Mouse (Mus musculus): ENCODE measurements around the gene Cd300ld4. TPM values are rescaled to one million over a fixed set of nuclear protein-coding genes. Genes with fewer than 3 reads are reported as not detected.
"Not testable (repeated sequence)": the region's sequence is repeated elsewhere in the genome, so short reads cannot be mapped to it uniquely, and the experiment has no call there.

Cd300ld4 gene
- polyA plus RNA-seq, 1 experiment: not detected

DNA sequence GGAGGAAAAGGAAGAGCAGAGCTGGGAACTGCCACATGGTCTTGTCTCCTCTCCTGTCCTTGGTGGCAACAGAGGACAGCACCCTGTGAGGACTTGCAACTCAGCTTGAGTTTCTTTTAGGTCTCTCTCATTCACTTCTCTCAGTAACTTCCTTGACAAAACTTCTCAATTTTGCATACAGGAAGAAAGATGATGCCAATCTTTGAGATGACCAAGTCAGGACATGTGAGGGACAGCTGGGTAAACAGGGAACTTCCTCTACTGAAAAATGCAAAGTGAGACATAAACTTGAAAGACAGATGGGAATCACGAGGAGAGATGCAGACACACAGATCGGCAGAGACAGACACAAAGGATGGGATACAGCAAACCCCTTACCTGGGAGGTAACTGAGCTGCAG, 21.4 kb upstream of the Cd300ld4 start, which contains the start of gene Cd300ld3:
TSS of gene Cd300ld3 (minus strand) at position 151 of the 400 bp plus-strand sequence.
- Histone ChIP-seq H3K27me3 (ENCODE audit: control insufficient read depth, insufficient read depth, low read length) (no peaks in the 10 kb centered on the region), H3K4me1 (ENCODE audit: control insufficient read depth, insufficient read depth, insufficient read length, low read length) (no peaks in the 10 kb centered on the region), H3K36me3 (ENCODE audit: control insufficient read depth, insufficient read depth, low read length) (no peaks in the 10 kb centered on the region), H3K4me3 (ENCODE audit: low read depth, low read length) (no peak within 1 kb of the TSS), H3K27ac (ENCODE audit: insufficient read depth, low read depth, low read length) (no peak within 1 kb of the TSS)
- 63% methylated on average over 2 of the region's 2 CpGs for WGBS
- TF ChIP-seq CTCF (IDR thresholded peaks at IDR 0.05; ENCODE audit: extremely low read depth, insufficient read length, insufficient replicate concordance, low read depth, low read length): no peak
- no peak for TF ChIP-seq POLR2A (IDR thresholded peaks at IDR 0.05; ENCODE audit: low read depth, low read length)

DNA sequence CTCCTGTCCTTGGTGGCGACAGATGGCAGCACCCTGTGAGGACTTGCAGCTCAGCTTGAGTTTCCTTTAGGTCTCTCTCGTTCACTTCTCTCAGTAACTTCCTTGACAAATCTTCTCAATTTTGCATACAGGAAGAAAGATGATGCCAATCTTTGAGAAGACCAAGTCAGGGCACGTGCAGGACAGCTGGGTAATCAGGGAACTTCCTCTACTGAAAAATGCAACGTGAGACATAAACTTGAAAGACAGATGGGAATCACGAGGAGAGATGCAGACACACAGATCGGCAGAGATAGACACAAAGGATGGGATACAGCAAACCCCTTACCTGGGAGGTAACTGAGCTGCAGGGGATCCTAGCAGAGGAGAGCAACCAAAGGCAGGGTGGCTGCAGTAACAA, 10.9 kb upstream of the Cd300ld4 start, which contains the start of gene Cd300ld5:
TSS of gene Cd300ld5 (minus strand) at position 101 of the 400 bp plus-strand sequence.
- not testable (repeated sequence) for H3K4me3 ChIP-seq (ENCODE audit: low read depth, low read length); H3K36me3 ChIP-seq (ENCODE audit: control insufficient read depth, insufficient read depth, low read length); H3K27ac ChIP-seq (ENCODE audit: insufficient read depth, low read depth, low read length); H3K4me1 ChIP-seq (ENCODE audit: control insufficient read depth, insufficient read depth, insufficient read length, low read length); H3K27me3 ChIP-seq (ENCODE audit: control insufficient read depth, insufficient read depth, low read length)
- no CpG with 5 or more reads among the region's 6 CpGs for WGBS

DNA sequence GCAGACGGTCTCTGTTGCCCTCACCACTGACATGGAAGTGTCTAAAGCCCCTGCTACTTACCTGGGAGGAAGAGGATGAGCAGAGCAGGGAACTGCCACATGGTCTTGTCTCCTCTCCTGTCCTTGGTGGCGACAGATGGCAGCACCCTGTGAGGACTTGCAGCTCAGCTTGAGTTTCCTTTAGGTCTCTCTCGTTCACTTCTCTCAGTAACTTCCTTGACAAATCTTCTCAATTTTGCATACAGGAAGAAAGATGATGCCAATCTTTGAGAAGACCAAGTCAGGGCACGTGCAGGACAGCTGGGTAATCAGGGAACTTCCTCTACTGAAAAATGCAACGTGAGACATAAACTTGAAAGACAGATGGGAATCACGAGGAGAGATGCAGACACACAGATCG, 10.7 kb downstream of the Cd300ld4 start, which contains the start of gene Cd300ld2:
TSS of gene Cd300ld2 (minus strand) at position 101 of the 400 bp plus-strand sequence.
- H3K4me3 ChIP-seq (ENCODE audit: low read depth, low read length); H3K27ac ChIP-seq (ENCODE audit: insufficient read depth, low read depth, low read length); H3K36me3 ChIP-seq (ENCODE audit: control insufficient read depth, insufficient read depth, low read length); H3K4me1 ChIP-seq (ENCODE audit: control insufficient read depth, insufficient read depth, insufficient read length, low read length); H3K27me3 ChIP-seq (ENCODE audit: control insufficient read depth, insufficient read depth, low read length): not testable (repeated sequence)
- no CpG with 5 or more reads among the region's 7 CpGs for WGBS

DNA sequence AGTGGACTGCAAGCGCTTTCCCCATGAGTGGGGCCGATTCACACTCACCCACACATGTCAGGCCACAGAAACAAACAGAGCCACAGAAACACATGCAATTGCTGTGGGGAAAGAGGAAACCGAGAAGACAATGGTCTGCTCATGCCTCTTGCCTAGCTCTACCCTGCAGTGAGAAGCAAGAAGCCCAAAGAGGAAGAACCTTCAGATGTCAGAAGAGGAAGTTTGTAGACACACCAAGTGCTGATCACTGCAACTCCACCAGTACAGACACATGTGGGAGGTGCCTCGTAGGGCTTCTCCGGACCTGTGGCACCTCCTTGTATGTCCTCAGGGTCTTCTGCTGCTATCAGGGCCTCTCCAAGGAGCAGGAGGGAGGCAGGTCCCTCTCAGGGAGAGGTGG, 22.7 kb downstream of the Cd300ld4 start:
- TF ChIP-seq CTCF (IDR thresholded peaks at IDR 0.05; ENCODE audit: extremely low read depth, insufficient read length, insufficient replicate concordance, low read depth, low read length) (no peak), POLR2A (IDR thresholded peaks at IDR 0.05; ENCODE audit: low read depth, low read length) (no peak)
- no peak overlapping the region for H3K4me3 ChIP-seq (ENCODE audit: low read depth, low read length)
- WGBS: 67% methylated on average over 5 of the region's 5 CpGs
- no peaks in the 10 kb centered on the region for H3K36me3 ChIP-seq (ENCODE audit: control insufficient read depth, insufficient read depth, low read length)
- peak overlapping the region; percentile 25; the same call in 1 of the 2 replicates for H3K27ac ChIP-seq (ENCODE audit: insufficient read depth, low read depth, low read length)
- no peaks in the 10 kb centered on the region for H3K27me3 ChIP-seq (ENCODE audit: control insufficient read depth, insufficient read depth, low read length)
- no peaks in the 10 kb centered on the region for H3K4me1 ChIP-seq (ENCODE audit: control insufficient read depth, insufficient read depth, insufficient read length, low read length)

DNA sequence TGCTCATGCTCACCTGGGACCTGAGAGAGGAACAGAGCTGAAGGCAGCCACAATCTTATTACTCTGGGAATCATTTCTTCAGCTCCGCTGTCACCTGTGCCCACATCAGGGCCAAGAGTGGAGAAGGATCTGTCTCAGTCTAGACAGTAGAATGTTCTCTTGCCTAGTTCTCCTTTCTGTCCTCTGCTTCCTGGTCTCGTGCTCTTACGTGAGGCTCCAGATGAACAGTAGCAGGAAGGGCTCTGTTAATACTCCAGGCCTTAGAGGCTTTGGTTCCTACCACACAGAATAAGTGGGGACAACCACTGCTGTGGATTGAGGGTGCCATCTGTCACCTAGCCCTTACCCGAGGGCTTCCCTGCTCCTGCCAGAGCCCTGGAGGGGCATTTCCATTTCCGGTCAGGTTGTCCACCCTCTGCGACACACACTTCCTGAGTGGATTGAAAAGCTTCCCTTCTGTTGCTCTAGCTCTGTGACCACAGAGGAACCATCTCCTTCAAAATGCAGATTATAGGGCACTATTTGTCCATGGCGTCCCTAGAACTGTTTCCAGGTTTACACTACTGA, 25.3 kb downstream of the Cd300ld4 start, which contains the start of gene Cd300c2:
TSS of gene Cd300c2 (minus strand) at position 407 of the 567 bp plus-strand sequence.
- WGBS: 73% methylated on average over 7 of the region's 7 CpGs
- TF ChIP-seq CTCF (IDR thresholded peaks at IDR 0.05; ENCODE audit: extremely low read depth, insufficient read length, insufficient replicate concordance, low read depth, low read length) (no peak), POLR2A (IDR thresholded peaks at IDR 0.05; ENCODE audit: low read depth, low read length) (no peak)
- Histone ChIP-seq H3K4me3 (ENCODE audit: low read depth, low read length) (peak within 1 kb of the TSS; percentile 28; the same call in 1 of the 2 replicates), H3K27ac (ENCODE audit: insufficient read depth, low read depth, low read length) (peak within 1 kb of the TSS; percentile 59; the same call in 1 of the 2 replicates), H3K27me3 (ENCODE audit: control insufficient read depth, insufficient read depth, low read length) (no peaks in the 10 kb centered on the region), H3K4me1 (ENCODE audit: control insufficient read depth, insufficient read depth, insufficient read length, low read length) (no peaks in the 10 kb centered on the region), H3K36me3 (ENCODE audit: control insufficient read depth, insufficient read depth, low read length) (no peaks in the 10 kb centered on the region)

DNA sequence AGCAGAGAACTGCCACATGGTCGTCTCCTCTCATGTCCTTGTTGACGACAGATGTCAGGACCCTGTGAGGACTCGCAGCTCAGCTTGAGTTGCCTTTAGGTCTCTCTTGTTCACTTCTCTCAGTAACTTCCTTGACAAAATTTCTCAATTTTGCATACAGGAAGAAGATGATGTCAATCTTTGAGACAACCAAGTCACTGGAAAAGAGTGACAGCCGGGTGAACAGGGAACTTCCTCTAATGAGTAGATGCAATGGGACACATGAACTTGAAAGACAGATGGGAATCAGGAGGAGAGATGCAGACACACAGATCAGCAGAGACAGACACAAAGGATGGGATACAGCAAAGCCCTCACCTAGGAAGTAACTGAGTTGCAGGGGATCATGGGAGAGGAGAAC, 37.0 kb downstream of the Cd300ld4 start, which contains the start of gene Cd300ld:
TSS of gene Cd300ld (minus strand) at position 130 of the 400 bp plus-strand sequence.
- TF ChIP-seq CTCF (IDR thresholded peaks at IDR 0.05; ENCODE audit: extremely low read depth, insufficient read length, insufficient replicate concordance, low read depth, low read length): no peak
- Histone ChIP-seq H3K4me3 (ENCODE audit: low read depth, low read length) (no peak within 1 kb of the TSS), H3K27ac (ENCODE audit: insufficient read depth, low read depth, low read length) (no peak within 1 kb of the TSS; the same call in 1 of the 2 replicates), H3K27me3 (ENCODE audit: control insufficient read depth, insufficient read depth, low read length) (no peaks in the 10 kb centered on the region), H3K36me3 (ENCODE audit: control insufficient read depth, insufficient read depth, low read length) (no peaks in the 10 kb centered on the region), H3K4me1 (ENCODE audit: control insufficient read depth, insufficient read depth, insufficient read length, low read length) (no peaks in the 10 kb centered on the region)
- WGBS: 70% methylated on average over 4 of the region's 4 CpGs

DNA sequence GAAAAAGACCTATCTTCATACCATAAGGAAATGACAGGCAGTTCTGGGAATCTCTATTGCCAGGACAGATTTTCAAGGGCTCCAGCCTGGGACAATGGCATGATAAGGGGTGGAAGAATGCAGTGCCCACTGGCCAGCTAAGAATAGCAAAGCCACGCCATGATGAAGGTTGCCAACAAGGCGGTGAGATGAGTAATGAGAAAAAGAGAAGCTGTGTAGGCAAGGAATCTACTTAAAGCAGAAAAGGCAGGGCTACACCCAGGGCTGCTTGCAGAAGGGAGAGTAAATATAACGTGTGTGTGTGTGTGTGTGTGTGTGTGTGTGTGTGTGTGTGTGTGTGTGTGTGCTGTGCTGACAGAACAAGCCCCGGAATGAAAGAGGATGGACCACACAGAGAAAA, 44.9 kb downstream of the Cd300ld4 start:
- TF ChIP-seq POLR2A (IDR thresholded peaks at IDR 0.05; ENCODE audit: low read depth, low read length) (no peak), CTCF (IDR thresholded peaks at IDR 0.05; ENCODE audit: extremely low read depth, insufficient read length, insufficient replicate concordance, low read depth, low read length) (no peak)
- no peak overlapping the region for H3K27ac ChIP-seq (ENCODE audit: insufficient read depth, low read depth, low read length)
- whole genome bisulfite sequencing: 49% methylated on average over 4 of the region's 4 CpGs

More for the DNA sequence above, 44.9 kb downstream of the Cd300ld4 start:
- H3K36me3 ChIP-seq (ENCODE audit: control insufficient read depth, insufficient read depth, low read length): no peaks in the 10 kb centered on the region
- H3K27me3 ChIP-seq (ENCODE audit: control insufficient read depth, insufficient read depth, low read length): no peaks in the 10 kb centered on the region
- no peak overlapping the region for H3K4me3 ChIP-seq (ENCODE audit: low read depth, low read length)
- H3K4me1 ChIP-seq (ENCODE audit: control insufficient read depth, insufficient read depth, insufficient read length, low read length): no peaks in the 10 kb centered on the region

All from small intestine, adult 2 months (tissue).